Mouse (Mus musculus) MEL (cell line): ENCODE measurements around the gene Spef1. TPM values are rescaled to one million over a fixed set of nuclear protein-coding genes. Genes with fewer than 3 reads are reported as not detected.

ENCODE experiments used
- DNase-seq: peaks from one replicate; pipeline ENCODE4 v3.0.0; 2011; ENCODE audit warnings: low read depth, low spot score
- H3K27ac ChIP-seq: 2 replicates; pipeline ENCODE4 v1.5.1; 2012; ENCODE audit warnings: low read depth, mild to moderate bottlenecking, control low read depth, low read length, moderate library complexity; ENCODE audit not compliant: control insufficient read depth
- H3K27me3 ChIP-seq, 2 experiments: fragments of 150-350 bp in 1 of 2; sonication (generic) in 1 of 2; 2 replicates each; pipeline ENCODE4 v1.6.1; 2012; ENCODE audit warnings: low read length in 2 of 2, mild to moderate bottlenecking in 2 of 2, improper control_type of control experiment in 1 of 2, moderate library complexity in 1 of 2; ENCODE audit not compliant: insufficient read depth in 2 of 2, control insufficient read depth in 1 of 2
- H3K36me3 ChIP-seq, 2 experiments: 2 replicates each; pipeline ENCODE4 v1.6.1; 2012 to 2014; ENCODE audit warnings: low read length in 2 of 2, improper control_type of control experiment in 1 of 2, inconsistent platforms in 1 of 2, mild to moderate bottlenecking in 1 of 2; ENCODE audit not compliant: insufficient read depth in 2 of 2, control insufficient read depth in 1 of 2
- H3K4me1 ChIP-seq, 2 experiments: fragments of 150-350 bp in 1 of 2; sonication (generic) in 1 of 2; 2 replicates each; pipeline ENCODE4 v1.6.1; 2012; ENCODE audit warnings: low read length in 2 of 2, improper control_type of control experiment in 1 of 2, mild to moderate bottlenecking in 1 of 2; ENCODE audit not compliant: insufficient read depth in 2 of 2, control insufficient read depth in 1 of 2
- H3K4me3 ChIP-seq, 2 experiments: fragments of 150-350 bp in 1 of 2; sonication (generic) in 1 of 2; 2 replicates each; pipeline ENCODE4 v1.5.1; 2012; ENCODE audit warnings: low read depth in 2 of 2, low read length in 2 of 2, mild to moderate bottlenecking in 2 of 2, moderate library complexity in 2 of 2, control low read depth in 1 of 2, improper control_type of control experiment in 1 of 2; ENCODE audit not compliant: control insufficient read depth in 1 of 2, insufficient read depth in 1 of 2
- H3K79me2 ChIP-seq: 2 replicates; pipeline ENCODE4 v1.6.1; 2012; ENCODE audit warnings: mild to moderate bottlenecking, low read length, moderate library complexity; ENCODE audit not compliant: control insufficient read depth, poor library complexity, insufficient read depth
- H3K9ac ChIP-seq: 2 replicates; pipeline ENCODE4 v1.6.1; 2012; ENCODE audit warnings: low read depth, mild to moderate bottlenecking, control low read depth, low read length, moderate library complexity; ENCODE audit not compliant: control insufficient read depth, poor library complexity, severe bottlenecking
- H3K9me3 ChIP-seq: fragments of 150-350 bp; sonication (generic); replicated peaks from 2 replicates; pipeline ENCODE4 v1.6.1; 2012; ENCODE audit warnings: mild to moderate bottlenecking, low read length, improper control_type of control experiment, moderate library complexity; ENCODE audit not compliant: insufficient read depth
- BHLHE40 ChIP-seq: IDR thresholded peaks from 2 replicates; pipeline ENCODE4 v1.6.1; 2012; ENCODE audit warnings: low read depth, mild to moderate bottlenecking, inconsistent platforms, low read length, improper control_type of control experiment, borderline replicate concordance
- CHD1 ChIP-seq: IDR thresholded peaks from 2 replicates; pipeline ENCODE4 v1.6.1; 2012; ENCODE audit warnings: low read depth, mild to moderate bottlenecking, inconsistent platforms, low read length, improper control_type of control experiment
- CHD2 ChIP-seq: IDR thresholded peaks from 2 replicates; pipeline ENCODE4 v1.6.1; 2011; ENCODE audit warnings: low read length, improper control_type of control experiment
- CTCF ChIP-seq, 3 experiments: IDR thresholded peaks in 2 of 3; conservative IDR thresholded peaks in 1 of 3; 2 replicates each; pipeline ENCODE4 v1.5.1; 2011 to 2012; ENCODE audit warnings: low read length in 3 of 3, low read depth in 2 of 3, mild to moderate bottlenecking in 2 of 3, improper control_type of control experiment in 1 of 3, inconsistent platforms in 1 of 3, mixed read lengths in 1 of 3, moderate library complexity in 1 of 3; ENCODE audit not compliant: control insufficient read depth in 1 of 3, insufficient read depth in 1 of 3, poor library complexity in 1 of 3, severe bottlenecking in 1 of 3
- E2F4 ChIP-seq: IDR thresholded peaks from 2 replicates; pipeline ENCODE4 v1.6.1; 2011; ENCODE audit warnings: low read depth, low read length, improper control_type of control experiment, borderline replicate concordance
- ETS1 ChIP-seq: IDR thresholded peaks from 2 replicates; pipeline ENCODE4 v1.6.1; 2012; ENCODE audit warnings: low read depth, mild to moderate bottlenecking, inconsistent platforms, low read length, improper control_type of control experiment, moderate library complexity
- GABPA ChIP-seq: IDR thresholded peaks from 2 replicates; pipeline ENCODE4 v1.6.1; 2012; ENCODE audit warnings: low read depth, mild to moderate bottlenecking, inconsistent platforms, low read length, improper control_type of control experiment, moderate library complexity
- HCFC1 ChIP-seq: IDR thresholded peaks from 2 replicates; pipeline ENCODE4 v1.6.1; 2012; ENCODE audit warnings: low read depth, mild to moderate bottlenecking, inconsistent platforms, low read length, improper control_type of control experiment, moderate library complexity
- KAT2A ChIP-seq: conservative IDR thresholded peaks from 2 replicates; pipeline ENCODE4 v1.6.1; 2012; ENCODE audit warnings: low read depth, low read length, improper control_type of control experiment, inconsistent platforms
- MAX ChIP-seq: IDR thresholded peaks from 2 replicates; pipeline ENCODE4 v1.6.1; 2011; ENCODE audit warnings: low read length, improper control_type of control experiment
- MEF2A ChIP-seq: IDR thresholded peaks from 2 replicates; pipeline ENCODE4 v1.6.1; 2014; ENCODE audit warnings: low read depth, mild to moderate bottlenecking, inconsistent platforms, low read length, improper control_type of control experiment; ENCODE audit not compliant: poor library complexity, insufficient replicate concordance, severe bottlenecking; ENCODE audit errors: extremely low read depth
- MXI1 ChIP-seq: IDR thresholded peaks from 2 replicates; pipeline ENCODE4 v1.6.1; 2011; ENCODE audit warnings: mild to moderate bottlenecking, low read depth, low read length, improper control_type of control experiment
- MYB ChIP-seq: IDR thresholded peaks from 2 replicates; pipeline ENCODE4 v1.6.1; 2011; ENCODE audit warnings: mild to moderate bottlenecking, low read depth, low read length, improper control_type of control experiment
- MYC ChIP-seq: IDR thresholded peaks from 2 replicates; pipeline ENCODE4 v1.6.1; 2011; ENCODE audit warnings: low read depth, mild to moderate bottlenecking, low read length, improper control_type of control experiment, moderate library complexity
- NRF1 ChIP-seq: IDR thresholded peaks from 2 replicates; pipeline ENCODE4 v1.6.1; 2014; ENCODE audit warnings: low read depth, mild to moderate bottlenecking, inconsistent platforms, low read length, improper control_type of control experiment, moderate library complexity; ENCODE audit not compliant: poor library complexity, insufficient read depth, severe bottlenecking
- POLR2A ChIP-seq, 2 experiments: IDR thresholded peaks; 2 replicates each; pipeline ENCODE4 v1.6.1; 2011 to 2012; ENCODE audit warnings: low read length in 2 of 2, mild to moderate bottlenecking in 2 of 2, control low read depth in 1 of 2, improper control_type of control experiment in 1 of 2, low read depth in 1 of 2, moderate library complexity in 1 of 2; ENCODE audit not compliant: control insufficient read depth in 1 of 2, insufficient read depth in 1 of 2, poor library complexity in 1 of 2
- POLR2AphosphoS2 ChIP-seq: IDR thresholded peaks from 2 replicates; pipeline ENCODE4 v1.6.1; 2011; ENCODE audit warnings: low read length, improper control_type of control experiment
- POLR2AphosphoS5 ChIP-seq: IDR thresholded peaks from 2 replicates; pipeline ENCODE4 v1.6.1; 2012; ENCODE audit warnings: low read depth, borderline replicate concordance, mild to moderate bottlenecking, inconsistent platforms, low read length, moderate library complexity, mixed read lengths
- RAD21 ChIP-seq: IDR thresholded peaks from 2 replicates; pipeline ENCODE4 v1.6.1; 2011; ENCODE audit warnings: mild to moderate bottlenecking, low read depth, low read length, improper control_type of control experiment
- SIN3A ChIP-seq: IDR thresholded peaks from 2 replicates; pipeline ENCODE4 v1.6.1; 2012; ENCODE audit warnings: low read length, improper control_type of control experiment, inconsistent platforms
- SMC3 ChIP-seq: IDR thresholded peaks from 2 replicates; pipeline ENCODE4 v1.6.1; 2011; ENCODE audit warnings: low read depth, low read length, improper control_type of control experiment
- TAL1 ChIP-seq: IDR thresholded peaks from 2 replicates; pipeline ENCODE4 v1.6.1; 2012; ENCODE audit warnings: mild to moderate bottlenecking, inconsistent platforms, low read length, moderate library complexity, mixed read lengths
- TBP ChIP-seq: IDR thresholded peaks from 2 replicates; pipeline ENCODE4 v1.8.0; 2011; ENCODE audit warnings: low read depth, low read length, improper control_type of control experiment
- UBTF ChIP-seq: IDR thresholded peaks from 2 replicates; pipeline ENCODE4 v1.6.1; 2012; ENCODE audit warnings: low read depth, mild to moderate bottlenecking, inconsistent platforms, low read length, improper control_type of control experiment, moderate library complexity, borderline replicate concordance; ENCODE audit not compliant: insufficient read depth
- USF1 ChIP-seq: IDR thresholded peaks from 2 replicates; pipeline ENCODE4 v1.6.1; 2014; ENCODE audit warnings: low read depth, mild to moderate bottlenecking, inconsistent platforms, low read length, improper control_type of control experiment, moderate library complexity
- USF2 ChIP-seq, 2 experiments: IDR thresholded peaks; 2 replicates each; pipeline ENCODE4 v1.6.1; 2011 to 2012; ENCODE audit warnings: improper control_type of control experiment in 2 of 2, low read length in 2 of 2, borderline replicate concordance in 1 of 2, inconsistent platforms in 1 of 2, low read depth in 1 of 2, mild to moderate bottlenecking in 1 of 2; ENCODE audit not compliant: insufficient read depth in 1 of 2
- polyA plus RNA-seq, 2 experiments: library from polyadenylated mRNA; stranded (reverse) in 1 of 2; unstranded in 1 of 2; fragments of >175 nt in 1 of 2; fragments of >200 nt in 1 of 2; gene quantifications; 2 replicates each; pipeline versions ENCODE4 v1.2.1 to v1.2.4; 2012; ENCODE audit warnings: low replicate concordance in 2 of 2, low read depth in 1 of 2; ENCODE audit not compliant: insufficient read length in 2 of 2, insufficient read depth in 1 of 2, missing spikeins in 1 of 2
- total RNA-seq: library from RNA; depleted of rRNA; stranded (reverse); fragments of 300-350 nt; gene quantifications from 2 replicates; pipeline ENCODE4 v1.2.3, GENCODE M21; 2012

Spef1 gene
- total and polyA plus RNA-seq, 3 experiments: 1.2 to 1.8 TPM; not detected in 1

DNA sequence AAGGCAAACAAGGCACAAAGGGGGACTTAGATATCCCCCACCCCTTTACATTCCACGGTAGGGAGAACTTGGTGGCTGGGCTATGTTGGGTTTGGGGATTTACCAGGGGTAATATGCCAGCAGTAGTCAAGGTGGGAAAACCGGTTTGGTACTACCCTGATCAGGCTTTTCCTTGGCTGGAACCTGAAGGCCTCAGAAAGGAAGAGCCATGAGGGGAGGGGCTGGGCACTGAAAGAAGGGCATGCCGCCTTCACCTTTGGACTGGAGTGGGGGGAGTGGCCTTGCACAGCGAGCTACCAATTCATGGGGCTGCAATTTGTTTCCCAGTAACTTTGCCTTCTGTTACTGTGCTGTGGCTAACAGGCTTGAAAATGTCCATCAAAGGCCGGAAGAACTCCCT lies 10.6 kb downstream of the Spef1 start:
- H3K9ac ChIP-seq: no peak overlapping the region
- TF ChIP-seq UBTF (no peak), GABPA (no peak), POLR2A (IDR thresholded peaks at IDR 0.05; ENCODE audit: control insufficient read depth in 1 of 2, insufficient read depth in 1 of 2, low read depth in 1 of 2, low read length in 2 of 2, poor library complexity in 1 of 2) (no peak), USF1 (no peak), KAT2A (no peak), MAX (no peak), SMC3 (no peak), USF2 (IDR thresholded peaks at IDR 0.05; ENCODE audit: borderline replicate concordance in 1 of 2, insufficient read depth in 1 of 2, low read depth in 1 of 2, low read length in 2 of 2) (no peak), POLR2AphosphoS2 (no peak), HCFC1 (no peak), ETS1 (no peak), E2F4 (no peak), SIN3A (no peak), CTCF (IDR thresholded peaks at IDR 0.05 in 2 of 3, conservative IDR thresholded peaks at IDR 0.05 in 1 of 3; ENCODE audit: control insufficient read depth in 1 of 3, insufficient read depth in 1 of 3, low read depth in 2 of 3, low read length in 3 of 3, poor library complexity in 1 of 3, severe bottlenecking in 1 of 3) (no peak), NRF1 (no peak), CHD2 (no peak), RAD21 (no peak)
- H3K79me2 ChIP-seq: peaks cover 16% of the 10 kb centered on the region
- H3K27me3 ChIP-seq: no peaks in the 10 kb centered on the region
- H3K27ac ChIP-seq: no peak overlapping the region
- peaks cover 3 to 44% of the 10 kb centered on the region in 2 experiments; a peak in 3 of 4 replicates for H3K4me1 ChIP-seq
- DNase-seq: no peak
- no peak overlapping the region for H3K4me3 ChIP-seq
- H3K9me3 ChIP-seq: no peaks in the 10 kb centered on the region
- peaks cover 0 to 12% of the 10 kb centered on the region in 2 experiments; a peak in 2 of 4 replicates for H3K36me3 ChIP-seq

GRCm38 (mm10) chr2:131175945-131176309 lies 11.2 kb downstream of the Spef1 start:
- peaks cover 0 to 12% of the 10 kb centered on the region in 2 experiments; a peak in 2 of 4 replicates for H3K36me3 ChIP-seq
- peaks cover 16% of the 10 kb centered on the region for H3K79me2 ChIP-seq
- no peaks in the 10 kb centered on the region for H3K9me3 ChIP-seq
- peaks cover 3 to 46% of the 10 kb centered on the region in 2 experiments; a peak in 3 of 4 replicates for H3K4me1 ChIP-seq
- H3K4me3 ChIP-seq: no peak overlapping the region
- no peak for DNase-seq
- TF ChIP-seq MEF2A (no peak), TAL1 (no peak), E2F4 (no peak), POLR2AphosphoS5 (no peak), BHLHE40 (no peak), ETS1 (no peak), CHD2 (no peak), RAD21 (no peak), SMC3 (no peak), MAX (no peak), HCFC1 (no peak), TBP (no peak), MYB (no peak), MXI1 (no peak), KAT2A (no peak), POLR2A (IDR thresholded peaks at IDR 0.05; ENCODE audit: control insufficient read depth in 1 of 2, insufficient read depth in 1 of 2, low read depth in 1 of 2, low read length in 2 of 2, poor library complexity in 1 of 2) (no peak), MYC (no peak), CHD1 (no peak)
- H3K9ac ChIP-seq: no peak overlapping the region
- no peak overlapping the region for H3K27ac ChIP-seq
- no peaks in the 10 kb centered on the region for H3K27me3 ChIP-seq
